Mouse (Mus musculus): ENCODE measurements around the gene Zfp57.
"Not testable (repeated sequence)": the region's sequence is repeated elsewhere in the genome, so short reads cannot be mapped to it uniquely, and the experiment has no call there.

Gene Zfp57

DNA sequence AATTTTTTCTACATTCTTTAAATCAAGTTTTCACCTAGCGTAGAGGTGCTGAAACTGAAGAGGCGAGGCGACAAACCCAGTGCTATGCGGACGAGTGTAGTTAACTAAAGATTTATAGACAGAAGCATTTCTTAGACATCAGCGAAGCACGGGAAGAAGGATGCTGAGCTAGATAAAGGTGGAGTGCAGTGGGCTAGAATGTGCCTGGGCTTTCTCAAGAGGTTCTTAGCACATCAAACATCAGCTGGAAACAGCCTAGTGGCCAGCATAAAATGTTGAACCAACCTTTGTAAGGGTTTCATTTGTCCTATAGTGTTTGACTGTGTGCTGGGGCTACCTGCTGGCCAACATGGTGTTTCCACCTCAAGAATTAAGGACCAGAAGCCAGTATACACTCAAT lies at the start of gene Zfp57:
Zfp57 (plus strand) TSS at position 301 of the 400 bp plus-strand sequence.
- DNase-seq: no peak

DNA sequence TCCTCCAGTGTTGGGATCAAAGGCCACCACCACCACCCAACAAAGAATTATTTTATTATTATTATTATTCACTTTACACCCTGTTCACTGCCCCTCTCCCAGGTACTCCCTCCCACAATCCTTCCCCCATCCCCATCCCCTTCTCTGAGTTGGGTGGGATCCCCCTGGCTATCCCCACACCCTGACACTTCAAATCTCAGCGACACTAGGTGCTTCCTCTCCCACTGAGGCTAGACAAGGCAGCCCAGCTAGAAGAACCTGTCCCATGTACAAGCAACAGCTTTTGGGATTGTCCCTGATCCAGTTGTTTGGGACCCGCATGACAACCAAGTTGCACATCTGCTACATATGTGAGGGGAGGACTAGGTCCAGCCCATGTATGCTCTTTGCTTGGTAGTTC lies 48.3 kb upstream of the Zfp57 start:
- no peak for DNase-seq

DNA sequence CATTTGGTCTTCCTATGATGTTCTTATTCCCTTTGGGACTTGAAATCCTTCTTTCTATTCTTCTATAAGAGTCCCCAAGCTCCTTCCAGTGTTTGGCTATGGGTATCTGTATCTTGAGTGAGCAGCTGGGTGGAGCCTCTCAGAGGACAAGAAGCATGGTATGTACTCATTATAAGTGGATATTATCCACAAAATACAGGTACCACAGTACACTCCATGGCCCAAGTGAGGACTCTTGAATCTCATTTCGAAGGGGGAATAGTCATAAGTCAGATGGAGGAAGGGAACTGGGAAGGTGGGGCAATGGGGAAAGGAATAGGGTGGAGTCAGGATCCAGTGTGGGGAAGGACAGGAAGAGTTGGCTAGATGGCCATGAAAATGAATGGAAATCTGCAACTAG lies 47.9 kb upstream of the Zfp57 start:
- no peak for DNase-seq

DNA sequence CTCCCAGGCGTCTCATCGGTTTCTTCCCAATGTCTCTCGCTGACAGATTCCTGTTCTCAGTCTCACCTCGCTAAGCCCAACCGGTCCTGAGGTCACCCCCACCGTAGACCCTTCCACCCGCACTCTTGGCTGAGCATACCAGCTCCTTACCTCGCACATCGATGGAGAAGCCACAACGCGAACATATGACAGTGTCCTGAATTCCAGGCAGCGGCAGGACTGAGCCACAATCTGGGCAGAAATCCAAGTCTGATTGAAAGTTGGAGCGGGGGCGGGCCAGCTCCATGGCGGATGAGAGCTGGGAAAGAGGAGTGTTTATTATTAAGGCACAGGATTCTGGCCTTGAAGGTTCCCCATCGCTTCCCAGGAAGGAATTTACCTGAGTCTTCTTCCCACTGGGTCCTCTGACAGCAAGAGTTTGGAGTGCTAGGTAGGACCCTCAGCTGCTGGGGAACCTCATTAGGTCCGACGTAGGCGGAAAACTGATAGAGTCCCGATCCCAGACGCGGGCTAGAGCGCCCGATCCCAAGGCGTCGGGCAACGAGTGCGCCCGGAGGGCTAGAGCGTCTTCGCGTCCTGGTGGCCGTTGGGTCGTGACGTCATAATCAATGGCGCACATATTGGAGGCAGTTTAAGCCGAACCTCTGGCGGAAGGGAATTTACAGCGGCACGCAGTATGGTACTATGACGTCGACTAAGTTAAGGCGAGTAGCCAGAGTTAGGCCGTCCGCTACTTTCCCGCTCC lies 42.8 kb upstream of the Zfp57 start, which contains the start of the genes Znrd1 and Znrd1as:
Znrd1 (minus strand) TSS at position 561 of the 745 bp plus-strand sequence.
Znrd1as (plus strand) TSS at position 594 of the 745 bp plus-strand sequence.
- DNase-seq: peak; percentile 97

DNA sequence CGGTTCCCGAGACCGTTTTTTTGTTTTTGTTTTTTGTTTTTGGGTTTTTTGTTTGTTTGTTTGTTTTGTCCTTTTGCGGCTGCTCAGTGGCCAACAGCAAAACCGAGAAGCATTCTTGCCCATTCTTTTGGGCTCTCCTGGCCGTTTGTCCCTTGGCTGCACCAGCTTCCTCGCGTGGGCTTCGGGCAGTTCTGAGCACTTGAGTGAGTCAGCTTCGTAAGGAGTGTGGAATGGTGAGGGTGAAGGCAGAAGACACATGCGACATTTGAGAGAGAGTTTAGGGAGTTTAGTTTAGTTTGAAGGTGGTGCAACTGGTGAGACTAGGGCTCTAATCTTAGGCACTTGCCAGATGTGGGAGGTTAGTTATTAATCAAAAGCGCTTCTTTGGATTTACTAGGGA lies 42.1 kb upstream of the Zfp57 start:
- DNase-seq: no peak

DNA sequence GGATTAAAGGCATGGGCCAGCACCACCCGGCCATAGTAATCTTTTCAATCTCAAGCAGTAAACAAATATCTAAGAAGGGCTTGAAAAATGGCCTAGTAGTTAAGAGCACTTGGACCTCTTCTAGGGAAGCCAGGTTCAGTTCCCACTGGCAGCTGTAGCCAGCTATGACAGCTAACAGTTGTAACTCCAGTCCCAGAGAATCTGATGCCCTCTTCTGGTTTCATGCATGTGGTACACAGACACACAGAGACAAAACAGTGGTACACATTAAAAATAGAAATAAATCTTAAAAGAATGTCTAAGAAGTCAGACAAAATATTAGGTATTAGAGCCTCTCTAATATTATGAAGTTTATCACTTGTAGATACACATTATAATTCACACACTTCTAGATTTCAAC lies 39.8 kb upstream of the Zfp57 start:
- no peak for DNase-seq

DNA sequence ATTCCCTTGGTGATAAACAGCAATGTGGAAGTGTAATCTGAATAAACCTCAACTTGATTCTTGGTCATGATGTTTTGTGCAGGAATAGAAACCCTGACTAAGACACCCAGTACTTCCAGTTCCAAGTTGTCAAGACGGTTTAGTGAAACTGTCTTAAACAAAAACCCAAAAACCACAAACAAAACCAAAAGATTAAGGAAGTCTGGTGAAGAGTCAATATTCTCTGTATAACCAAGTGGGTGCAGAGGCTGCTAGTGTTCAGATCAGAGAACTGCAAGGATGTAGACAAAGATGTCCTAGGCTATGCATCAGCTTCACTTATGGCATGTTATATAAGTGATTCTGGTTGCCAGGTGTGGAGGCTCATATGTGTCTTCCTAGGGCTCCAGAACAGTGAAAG lies 34.1 kb upstream of the Zfp57 start:
- DNase-seq: no peak

DNA sequence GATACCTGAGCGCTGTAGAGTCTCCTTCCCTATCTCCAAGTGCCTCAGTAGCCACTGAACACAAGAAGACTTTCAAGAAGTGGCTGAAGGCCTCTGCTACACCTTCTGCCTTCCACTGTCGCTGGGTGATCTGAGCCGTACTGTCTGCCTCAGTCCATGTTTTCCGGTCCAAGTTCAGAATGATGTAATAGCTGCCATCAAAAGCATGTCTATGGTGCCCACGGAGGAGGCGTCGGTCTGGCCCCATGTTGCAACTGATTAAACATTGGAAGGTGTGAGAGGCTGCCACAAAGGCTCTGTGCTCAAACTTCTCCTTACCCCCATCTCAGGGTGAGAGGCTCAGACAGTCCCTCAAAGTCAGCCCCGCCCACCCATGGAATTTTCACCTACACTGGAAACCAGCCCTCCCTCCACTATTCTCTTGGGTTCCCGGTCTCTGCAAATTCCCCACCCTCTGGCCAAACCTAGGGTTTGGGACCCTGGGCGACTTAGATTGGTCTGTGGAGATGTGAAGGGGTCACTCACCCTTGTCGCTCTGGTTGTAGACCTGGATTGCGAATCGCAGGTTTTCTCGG lies 30.6 kb upstream of the Zfp57 start:
- no peak for DNase-seq

DNA sequence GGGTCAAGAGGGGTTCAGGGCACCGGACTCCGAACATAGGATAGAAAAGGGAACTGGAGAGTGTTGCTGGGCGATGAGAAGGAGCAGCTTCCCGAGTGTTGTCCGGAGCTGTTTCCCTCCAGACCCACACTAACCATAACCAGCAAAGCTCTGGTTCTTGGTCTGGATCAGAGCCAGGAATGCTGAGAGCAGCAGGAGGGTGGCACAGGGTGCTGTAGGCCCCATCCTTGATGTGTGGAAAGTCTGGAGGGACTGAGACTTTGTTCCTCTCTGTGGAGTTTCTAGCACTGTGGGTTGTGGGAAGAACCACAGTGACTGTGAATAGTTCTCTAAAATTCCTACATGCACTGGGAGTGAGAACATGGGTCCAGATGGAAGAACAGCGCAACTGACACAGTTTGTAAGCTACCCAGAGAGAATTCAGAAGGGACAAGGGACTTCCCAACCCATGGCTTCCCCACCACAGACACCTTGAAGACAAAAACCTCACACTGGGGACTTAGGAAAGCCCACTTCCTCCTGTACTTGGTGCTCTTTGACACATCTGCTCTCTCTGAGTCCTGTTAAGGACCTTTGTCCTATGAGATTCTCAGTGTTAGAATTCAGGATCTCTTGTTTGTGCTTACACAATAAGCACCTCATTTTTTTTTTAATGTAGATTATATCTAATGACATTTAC lies 29.7 kb upstream of the Zfp57 start:
- DNase-seq: no peak

DNA sequence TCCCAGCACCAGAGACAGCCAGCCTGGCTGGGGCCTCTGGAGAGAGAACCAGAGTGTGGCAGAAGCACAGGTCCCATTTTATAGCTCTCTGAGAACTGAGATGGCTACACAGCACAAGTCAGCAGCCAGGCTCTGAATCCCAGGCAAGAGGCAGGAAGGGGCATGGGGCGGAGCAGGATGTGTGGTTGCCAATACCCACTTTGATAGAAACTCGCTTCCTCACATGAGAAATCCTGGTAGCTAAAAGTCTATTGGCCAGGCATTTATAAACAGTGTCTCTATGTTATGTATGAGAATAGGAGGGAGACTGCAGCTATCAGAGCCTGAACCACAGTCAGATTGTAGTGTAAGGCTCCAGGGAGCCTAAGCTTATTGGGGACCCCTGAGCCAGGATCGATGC lies 28.2 kb upstream of the Zfp57 start:
- peak; percentile 32 for DNase-seq

DNA sequence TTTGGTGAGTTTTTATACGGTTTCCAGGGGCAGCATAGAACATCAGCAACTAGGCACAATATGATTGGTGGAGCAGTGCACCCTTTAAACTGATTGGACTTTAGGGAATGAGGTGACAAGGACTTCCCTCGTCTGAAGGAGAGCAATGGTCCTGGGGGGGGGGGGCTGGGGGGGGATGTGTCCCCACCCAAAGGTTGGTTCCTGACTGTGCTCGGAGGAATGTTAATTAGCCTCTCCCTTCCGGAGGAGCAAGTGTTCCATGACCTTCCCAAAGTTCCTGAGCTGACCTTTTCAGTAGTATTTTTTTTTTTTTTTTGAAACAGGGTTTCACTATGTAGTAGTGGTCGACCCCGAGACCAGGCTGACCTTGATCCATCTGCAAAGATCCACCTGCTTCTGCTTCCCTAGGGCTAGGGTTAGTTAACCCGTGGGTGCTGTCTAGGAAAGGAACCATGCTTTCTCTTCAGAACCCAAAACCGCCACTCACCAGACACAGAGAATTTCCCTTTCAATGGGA lies 27.6 kb upstream of the Zfp57 start:
- no peak for DNase-seq

DNA sequence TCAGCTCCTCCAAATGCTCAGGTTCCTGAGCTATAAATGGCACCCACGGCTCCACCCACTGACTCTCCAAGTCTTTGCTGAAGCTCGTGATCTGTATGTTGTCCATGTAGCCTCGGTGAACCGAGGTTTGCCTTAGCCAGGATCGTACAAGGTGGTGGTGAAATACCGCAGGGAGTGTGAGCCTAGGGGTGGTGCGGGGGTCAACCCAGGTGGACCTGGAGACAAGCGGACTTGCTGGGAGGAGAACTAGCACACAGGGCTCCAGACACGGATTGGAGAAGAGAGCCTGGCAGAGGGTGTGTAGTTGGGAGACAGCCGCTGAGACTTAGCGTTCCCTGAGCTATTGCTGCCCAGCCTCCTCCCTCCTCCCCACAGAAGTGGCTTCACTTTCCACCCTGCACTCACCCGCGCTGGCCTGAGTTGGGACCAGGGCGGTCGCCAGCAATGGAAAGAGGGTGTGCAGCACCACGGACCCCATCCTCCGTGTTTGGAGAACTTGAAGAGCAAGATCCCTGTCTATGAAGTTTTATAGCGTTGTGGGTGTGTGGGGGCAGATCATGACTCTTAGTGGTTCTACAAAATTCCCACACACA lies 19.6 kb upstream of the Zfp57 start, which contains the start of gene 2410137M14Rik:
2410137M14Rik (minus strand) TSS at position 17 of the 593 bp plus-strand sequence.
- DNase-seq: peak; percentile 13

DNA sequence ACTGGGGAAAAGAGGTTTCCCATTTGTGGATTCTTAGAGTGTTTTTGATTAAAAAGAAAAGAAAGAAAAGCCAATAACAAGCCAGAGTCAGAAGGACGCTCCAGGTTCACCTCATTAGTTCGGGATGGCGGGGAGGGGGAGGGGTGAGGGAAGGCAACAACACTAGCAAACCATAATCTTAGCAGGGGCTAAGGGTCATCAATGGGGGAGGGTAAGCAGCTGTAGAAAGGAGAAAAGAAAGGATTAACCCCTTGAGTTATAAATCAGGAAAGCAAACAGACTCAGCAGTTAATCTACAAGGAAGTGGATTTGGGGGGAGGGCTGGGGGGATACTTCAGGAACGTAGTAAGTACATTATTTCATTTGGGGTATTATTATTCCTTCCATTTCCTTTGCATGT lies 19.1 kb upstream of the Zfp57 start:
- DNase-seq: no peak

DNA sequence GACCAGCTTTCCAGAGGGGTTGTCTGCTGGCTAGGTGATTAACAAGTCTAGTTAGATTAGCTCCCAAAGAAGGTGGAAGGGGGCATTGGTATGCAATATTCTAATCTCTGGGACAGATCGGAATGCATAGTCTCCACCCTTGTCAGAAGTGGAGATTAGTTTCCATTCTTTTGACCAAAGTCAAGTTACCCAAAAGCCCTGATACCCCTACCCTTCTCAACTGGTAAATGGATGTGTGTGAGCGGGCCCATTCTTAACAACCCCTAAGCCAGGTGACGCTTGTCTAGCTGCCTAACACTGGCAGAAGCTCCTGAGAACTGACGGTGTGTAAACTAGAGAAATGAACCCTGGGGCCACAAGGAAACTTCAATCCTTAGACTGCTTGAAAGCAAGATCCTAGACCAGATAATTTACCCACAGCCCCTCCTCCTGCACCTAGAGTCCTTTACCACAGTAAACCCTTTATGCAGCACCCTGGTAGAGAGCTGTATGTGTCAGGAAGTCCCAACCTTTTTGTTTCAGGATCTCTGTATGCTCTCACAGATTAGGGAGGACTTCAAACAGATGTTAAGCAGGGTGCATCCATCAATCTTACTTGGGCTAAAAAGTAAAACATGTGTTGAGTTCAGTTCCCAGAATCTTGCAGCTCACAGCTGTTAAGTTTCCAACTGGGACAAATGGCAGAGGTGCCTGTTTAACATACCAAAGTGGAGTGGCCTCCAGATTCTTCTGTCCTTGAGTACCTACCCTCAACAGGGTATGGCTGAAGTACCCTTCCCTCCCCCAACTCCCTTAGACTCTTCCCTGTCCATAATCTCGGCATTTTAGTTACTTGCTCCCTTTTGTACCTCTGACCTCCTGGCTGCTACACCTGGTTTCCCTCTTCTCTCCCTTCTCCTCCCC lies 18.5 kb upstream of the Zfp57 start:
- DNase-seq: peak; percentile 27

DNA sequence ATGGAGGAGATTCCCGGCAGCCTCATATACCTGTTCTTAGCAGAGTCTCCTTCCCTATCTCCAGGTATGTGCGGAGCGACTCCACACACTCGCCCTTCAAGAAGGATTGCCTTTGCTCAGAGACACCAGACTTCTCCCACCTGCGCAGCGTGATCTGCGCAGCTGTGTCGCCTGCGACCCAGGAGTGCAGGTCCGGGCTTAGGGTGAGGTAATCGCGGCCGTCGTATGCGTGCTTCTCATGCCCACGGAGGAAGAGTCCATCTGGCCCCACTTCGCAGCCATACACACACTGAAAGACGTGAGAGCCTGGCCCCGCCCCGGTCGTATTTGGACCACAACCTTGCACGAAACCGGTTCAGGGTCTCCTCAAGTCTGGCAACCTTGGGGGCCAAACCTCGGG lies 12.5 kb upstream of the Zfp57 start:
- DNase-seq: no peak

DNA sequence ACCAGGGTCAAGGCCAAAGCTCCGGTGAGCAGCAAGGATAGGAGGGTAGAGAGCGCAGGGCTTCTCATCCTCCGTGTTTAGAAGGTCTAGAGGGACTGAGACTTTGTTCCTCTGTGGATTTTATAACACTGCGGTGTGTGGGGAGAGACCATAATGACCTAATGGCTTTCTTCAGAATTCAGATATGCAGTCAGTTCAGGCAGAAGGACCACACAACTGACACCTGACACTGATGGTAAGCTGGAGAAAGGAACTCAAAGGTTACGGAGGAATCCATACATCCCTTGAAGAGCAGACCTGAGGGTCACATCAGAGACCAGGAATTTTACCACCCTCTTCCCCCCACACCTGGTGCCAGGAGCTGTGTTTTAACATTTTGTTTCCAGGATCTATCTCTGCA lies 11.5 kb upstream of the Zfp57 start, which contains the start of gene H2-M5:
H2-M5 (minus strand) TSS at position 101 of the 400 bp plus-strand sequence.
- DNase-seq: no peak

DNA sequence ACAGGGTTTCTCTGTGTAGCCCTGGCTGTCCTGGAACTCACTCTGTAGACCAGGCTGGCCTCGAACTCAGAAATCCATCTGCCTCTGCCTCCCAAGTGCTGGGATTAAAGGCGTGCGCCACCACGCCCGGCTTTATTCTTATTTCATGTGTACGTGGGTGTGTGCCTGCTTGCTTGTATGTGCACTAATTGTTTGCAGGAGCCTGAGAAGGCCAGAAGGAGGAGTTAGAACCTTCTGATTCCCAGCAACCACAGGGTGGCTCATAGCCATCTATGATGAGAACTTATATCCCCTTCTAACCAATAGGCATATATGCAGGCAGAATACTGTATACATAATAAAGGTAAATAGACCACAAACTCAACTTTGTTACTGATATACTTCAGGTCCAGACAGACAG lies 10.3 kb upstream of the Zfp57 start:
- DNase-seq: not testable (repeated sequence)

DNA sequence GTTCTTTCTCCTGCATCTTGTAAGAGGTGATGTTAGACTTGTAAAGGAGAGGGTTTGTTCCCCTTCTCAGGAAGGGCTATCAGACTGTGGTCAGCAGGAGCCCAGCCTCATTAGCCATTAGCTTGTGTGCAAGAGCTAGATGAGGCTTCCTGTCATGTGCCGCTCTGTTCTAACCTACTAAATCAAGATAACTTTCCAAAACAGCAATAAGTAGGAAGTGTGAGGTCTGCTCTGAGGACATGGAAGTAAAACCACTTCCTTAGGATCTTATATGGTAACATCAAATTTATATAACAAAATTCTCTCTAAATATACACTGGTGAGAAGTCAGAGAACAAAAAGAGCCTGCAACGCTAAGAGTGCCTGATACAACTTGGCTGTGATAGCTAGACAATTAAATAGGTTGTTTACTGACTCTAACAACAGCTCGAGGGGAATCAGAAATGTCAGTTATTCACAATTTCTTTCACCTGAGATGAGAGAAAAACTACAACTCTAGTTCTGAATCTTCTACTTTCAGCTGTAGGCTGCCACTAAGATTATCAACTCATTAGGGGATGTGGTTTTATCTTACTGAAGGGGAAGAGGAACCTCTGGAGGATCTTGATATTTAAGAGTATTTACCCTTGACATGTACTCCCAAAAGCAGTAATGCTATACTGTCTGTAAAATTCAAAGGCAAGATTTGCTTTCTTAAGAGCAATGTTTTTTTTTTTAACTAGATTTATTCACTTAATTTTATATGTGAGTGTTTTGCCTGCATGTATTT lies 8.4 kb upstream of the Zfp57 start:
- no peak for DNase-seq

DNA sequence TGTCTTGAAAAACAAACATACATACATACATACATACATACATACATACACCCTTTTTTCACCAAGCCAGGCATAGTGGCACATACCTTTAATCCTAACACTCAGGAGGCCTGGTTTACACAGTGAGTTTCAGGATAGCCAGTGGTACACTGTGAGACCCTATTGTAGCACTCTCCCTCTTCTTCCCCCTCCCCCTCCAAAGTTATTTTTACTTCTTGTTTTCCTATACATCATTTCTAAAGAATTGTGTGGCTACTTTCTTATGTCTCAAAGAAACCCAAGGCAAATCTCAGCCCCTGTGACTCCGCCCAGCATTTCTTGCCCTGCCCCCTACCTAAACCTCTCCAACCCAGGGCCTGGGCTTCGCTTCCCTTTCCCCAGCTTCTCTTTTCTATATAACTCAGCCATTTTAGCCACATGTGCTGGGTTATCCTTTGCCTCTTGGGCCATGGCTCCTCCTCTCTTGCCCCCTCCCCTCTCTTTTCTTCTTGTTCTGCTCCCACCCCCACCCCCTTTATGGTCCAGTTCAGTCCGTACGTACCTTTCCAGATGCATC lies 7.1 kb upstream of the Zfp57 start:
- DNase-seq: no peak

DNA sequence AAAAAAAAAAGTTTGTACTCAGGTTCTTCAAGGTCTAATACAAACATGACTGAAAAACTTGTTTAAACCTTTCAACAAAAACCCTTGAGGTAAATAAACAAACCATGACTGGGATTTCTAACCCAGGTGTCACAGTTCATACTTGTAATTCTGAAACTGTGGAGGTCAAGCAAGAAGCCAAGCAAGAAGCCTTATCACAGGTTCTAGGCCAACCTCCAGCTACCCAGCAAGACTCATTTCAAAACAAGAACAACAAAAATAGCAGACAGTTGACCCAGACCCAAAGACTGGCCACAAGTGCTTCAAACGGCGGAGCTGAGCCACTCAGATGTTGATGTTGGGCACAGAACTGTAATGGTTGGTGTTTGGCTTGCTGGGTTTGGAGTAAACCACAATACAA lies 6.4 kb upstream of the Zfp57 start:
- no peak for DNase-seq

DNA sequence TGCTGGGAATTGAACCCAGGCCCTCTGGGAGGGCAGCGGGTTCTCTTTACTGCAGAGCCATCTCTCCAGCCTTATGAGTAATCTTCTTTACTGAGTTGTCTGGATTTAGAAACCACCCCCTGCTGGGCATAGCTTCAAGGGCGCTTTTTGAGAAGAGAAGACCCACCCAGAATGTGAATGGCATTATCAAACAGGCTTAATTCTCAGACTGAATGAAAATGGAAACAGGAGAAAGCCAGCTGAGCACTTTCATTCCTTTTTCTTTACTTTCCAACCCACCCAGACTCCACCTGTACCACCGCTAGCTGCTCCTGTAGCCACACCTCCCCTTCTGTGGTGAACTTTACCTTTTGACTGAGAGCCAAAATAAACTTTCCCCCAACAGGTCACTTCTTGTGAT lies 5.5 kb upstream of the Zfp57 start:
- no peak for DNase-seq
